Mouse (Mus musculus) heart, postnatal 0 days (tissue): ENCODE data around the gene Oaz3.

ENCODE experiments used
- CTCF ChIP-seq: IDR thresholded peaks from 2 replicates; pipeline ENCODE4 v1.5.1; 2016; ENCODE audit warnings: antibody characterized with exemption, control low read depth, low read depth
- EP300 ChIP-seq: IDR thresholded peaks from 2 replicates; pipeline ENCODE4 v1.6.1; 2016; ENCODE audit warnings: antibody characterized with exemption, low read depth

- TF ChIP-seq CTCF (no peak), EP300 (no peak)
These were observed 13.3 kb upstream of the Oaz3 start for GRCm38 (mm10) chr3:94457055-94457454.
